Mouse (Mus musculus): ENCODE results near the gene Irf2.

DNA sequence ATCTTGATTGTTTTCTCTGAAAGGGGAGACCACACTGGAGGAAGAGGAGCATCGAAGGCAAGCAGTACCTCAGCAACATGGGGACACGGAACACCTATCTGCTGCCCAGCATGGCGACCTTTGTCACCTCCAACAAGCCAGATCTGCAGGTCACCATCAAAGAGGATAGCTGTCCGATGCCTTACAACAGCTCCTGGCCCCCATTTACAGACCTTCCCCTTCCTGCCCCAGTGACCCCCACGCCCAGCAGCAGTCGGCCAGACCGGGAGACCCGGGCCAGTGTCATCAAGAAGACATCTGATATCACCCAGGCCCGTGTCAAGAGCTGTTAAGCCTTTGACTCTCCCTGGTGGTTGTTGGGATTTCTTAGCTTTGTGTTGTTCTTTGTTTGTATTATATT lies 106.4 kb downstream of the Irf2 start:
- TF ChIP-seq CTCF (IDR thresholded peaks at IDR 0.05; ENCODE audit: borderline replicate concordance, insufficient read depth, low read length) (no peak), POLR2A (IDR thresholded peaks at IDR 0.05; ENCODE audit: low read depth, low read length) (no peak)
